Mouse (Mus musculus) adrenal gland, postnatal 14 days (tissue): ENCODE results near the gene Cd200r3. TPM values are rescaled to one million over a fixed set of nuclear protein-coding genes. Genes with fewer than 3 reads are reported as not detected.

Experiments
- DNase-seq: peaks from one replicate; pipeline ENCODE4 v3.0.0; 2021; ENCODE audit warnings: mixed read lengths
- long read RNA-seq, 2 experiments: library from polyadenylated mRNA; stranded (forward); transcript quantifications; one replicate each; pipeline ENCODE4 v2.0.0; 2021
- total RNA-seq: library from RNA; stranded (reverse); gene quantifications from 2 replicates; pipeline ENCODE4 v1.2.3, GENCODE M21; 2021

Gene Cd200r3
- total RNA-seq: 0.19 TPM in 2 replicates
- long read RNA-seq, experiment 1: 0 reads
- long read RNA-seq, experiment 2: 0 reads

DNA sequence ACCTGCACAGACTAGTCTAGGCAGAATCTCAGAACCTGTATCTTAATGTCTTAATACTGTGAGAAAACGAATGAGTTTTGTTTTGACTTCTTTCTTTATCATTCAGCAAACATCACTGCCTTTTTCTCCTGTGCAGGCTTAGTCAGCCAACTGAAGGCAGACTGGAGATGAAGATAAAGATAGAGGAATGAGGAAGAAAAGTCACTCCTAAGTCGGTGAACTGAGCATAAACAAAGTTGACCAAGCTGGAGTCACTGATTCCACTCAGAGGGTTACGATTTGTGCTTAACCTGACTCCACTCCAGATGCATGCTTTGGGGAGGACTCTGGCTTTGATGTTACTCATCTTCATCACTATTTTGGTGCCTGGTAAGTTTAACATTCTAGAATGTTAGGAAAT is at the start of gene Cd200r3:
Gene Cd200r3, plus strand, starts transcription at position 211 of the 400 bp plus-strand sequence.
- no peak for DNase-seq

DNA sequence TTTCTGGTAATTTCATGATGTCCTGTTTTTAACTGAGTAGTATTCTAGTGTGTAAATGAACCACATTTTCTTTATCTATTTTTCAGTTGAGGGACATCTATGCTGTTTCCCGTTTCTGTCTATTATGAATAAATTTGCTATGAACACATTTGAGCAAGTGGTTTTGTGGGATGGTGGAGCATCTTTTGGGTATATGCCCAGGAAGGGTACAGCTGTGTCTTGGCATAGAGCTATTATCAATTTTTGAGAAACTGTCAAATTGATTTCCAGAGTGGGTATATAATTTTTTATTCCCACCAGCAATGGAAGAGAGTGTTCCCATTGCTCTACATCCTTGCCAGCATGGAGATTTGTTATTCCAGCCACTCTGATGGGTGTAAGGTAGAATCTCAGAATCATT is 11.5 kb upstream of the Cd200r3 start:
- no peak for DNase-seq

DNA sequence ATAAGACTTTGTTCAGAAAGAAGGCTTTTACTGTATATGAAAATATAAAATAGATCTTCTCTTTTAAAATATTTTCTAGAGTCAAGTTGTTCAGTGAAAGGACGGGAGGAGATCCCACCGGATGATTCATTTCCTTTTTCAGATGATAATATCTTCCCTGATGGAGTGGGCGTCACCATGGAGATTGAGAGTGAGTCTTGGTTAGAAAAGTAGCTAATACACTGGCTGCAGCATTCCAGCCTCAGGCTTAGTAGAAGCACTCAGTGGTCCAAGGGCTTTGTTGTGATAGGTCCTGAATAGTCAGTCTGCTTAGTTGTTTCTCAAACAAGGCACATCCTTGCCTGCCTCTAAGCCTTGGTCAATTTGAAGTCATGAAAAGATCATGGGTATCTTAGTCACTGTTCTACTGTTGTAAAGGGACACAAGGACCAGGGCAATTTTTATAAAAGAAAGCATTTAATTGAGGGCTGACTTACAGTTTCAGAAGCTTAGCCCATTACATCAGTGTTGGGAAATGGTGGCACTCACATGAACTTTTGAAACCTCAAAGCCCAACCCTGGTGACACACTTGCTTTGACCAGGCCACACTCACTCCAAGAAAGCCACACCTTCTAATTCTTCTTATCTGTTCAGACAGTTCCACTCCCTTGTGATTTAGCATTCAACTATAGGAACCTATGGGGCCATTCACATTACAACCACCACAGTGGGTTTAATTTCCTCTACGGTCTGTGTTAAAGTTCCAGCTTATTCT is 8.1 kb downstream of the Cd200r3 start:
- DNase-seq: no peak

DNA sequence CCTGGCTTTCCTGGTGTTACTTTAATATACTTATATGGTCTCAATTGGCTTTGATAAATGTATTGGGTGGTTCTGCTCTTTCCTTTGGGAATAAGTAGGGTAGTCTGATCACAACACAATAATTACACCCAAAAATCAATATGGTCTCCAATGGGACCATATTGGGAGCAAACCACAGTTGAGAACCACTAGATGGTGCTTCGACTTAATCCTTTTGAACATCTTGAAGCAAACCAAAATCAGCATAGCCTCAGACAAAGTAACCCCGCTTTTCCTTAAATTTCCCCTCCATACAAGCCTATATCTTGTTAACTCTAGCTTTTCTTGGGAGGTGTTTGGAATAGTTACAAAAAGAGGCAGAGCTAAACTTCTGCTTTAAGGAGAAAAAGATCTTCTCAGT is 18.8 kb downstream of the Cd200r3 start:
- no peak for DNase-seq

DNA sequence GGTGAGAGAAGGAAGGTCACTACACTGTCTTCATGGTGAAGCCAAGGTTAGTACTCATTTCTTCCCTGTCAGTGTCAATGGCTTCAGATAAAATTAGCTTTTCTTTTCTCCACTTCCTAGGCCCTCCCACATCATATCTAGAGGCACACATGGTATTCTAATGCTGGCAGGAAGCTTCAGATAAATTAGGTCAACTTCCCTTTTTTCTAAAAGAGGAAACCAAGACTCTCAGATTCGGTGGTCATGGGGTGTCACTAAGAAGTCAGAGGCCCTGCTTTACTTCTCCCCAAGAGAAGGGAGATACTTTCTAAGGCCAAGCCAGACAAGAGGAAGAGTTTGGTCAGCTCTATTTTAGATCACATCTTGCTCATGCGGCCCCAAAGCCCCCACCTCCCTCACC is 19.3 kb downstream of the Cd200r3 start:
- DNase-seq: no peak

DNA sequence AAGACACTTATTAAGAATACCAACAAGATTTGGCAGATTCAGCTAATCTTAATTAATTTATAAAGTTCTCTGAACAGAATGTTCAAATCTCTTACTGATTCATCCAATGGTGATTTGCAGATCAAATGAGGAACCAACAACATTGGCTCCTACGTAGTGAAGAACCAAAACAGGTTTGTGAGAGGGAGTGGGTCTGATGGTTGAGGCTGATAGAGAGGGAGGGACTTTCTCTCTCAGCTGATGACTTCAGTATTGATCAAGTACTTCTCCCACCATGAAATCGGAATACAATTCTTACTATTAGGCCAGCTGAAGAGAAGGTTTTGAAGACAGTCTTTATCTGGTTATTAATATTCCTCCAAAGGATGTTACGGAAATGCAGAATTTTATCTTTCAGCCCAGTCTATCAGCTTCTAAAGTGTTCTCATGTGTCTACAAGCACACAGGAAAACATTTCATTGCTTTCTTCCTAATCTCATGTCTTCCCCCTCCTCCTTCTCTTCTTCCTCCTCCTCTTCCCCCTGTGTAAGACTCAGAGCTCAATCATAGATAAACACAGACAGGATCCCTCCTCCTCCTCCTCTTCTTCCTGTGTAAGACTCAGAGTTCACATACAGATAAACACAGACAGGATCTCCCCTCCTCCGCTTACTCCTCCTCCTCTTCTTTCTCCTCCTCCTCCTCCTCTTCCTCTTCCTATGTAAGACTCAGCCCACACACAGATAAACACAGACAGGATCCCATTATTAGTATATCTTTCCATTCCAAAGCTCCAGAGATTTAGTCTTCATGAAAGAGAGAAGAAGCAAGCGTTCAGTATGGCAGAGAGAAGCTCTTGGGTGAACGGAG is 21.3 kb downstream of the Cd200r3 start:
- DNase-seq: no peak

DNA sequence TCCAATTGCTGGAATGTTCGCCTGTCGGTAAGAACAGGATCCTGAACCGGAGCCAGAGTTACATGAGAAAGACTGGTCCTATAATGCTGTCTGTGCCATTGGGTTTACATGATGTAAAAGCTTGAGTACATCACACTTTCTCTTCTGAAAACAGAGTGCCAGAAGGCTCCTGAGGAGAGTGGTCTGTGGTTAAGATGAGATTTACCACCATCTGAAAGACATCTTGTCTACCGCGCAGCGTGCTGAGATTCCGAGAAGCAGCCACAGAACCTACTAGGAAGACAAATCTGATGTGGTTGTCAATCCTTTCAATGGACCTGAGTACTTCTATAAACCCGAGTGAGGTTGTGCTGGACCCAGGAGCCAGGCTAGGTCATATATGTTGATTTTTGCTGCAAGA is 21.9 kb downstream of the Cd200r3 start:
- DNase-seq: no peak

DNA sequence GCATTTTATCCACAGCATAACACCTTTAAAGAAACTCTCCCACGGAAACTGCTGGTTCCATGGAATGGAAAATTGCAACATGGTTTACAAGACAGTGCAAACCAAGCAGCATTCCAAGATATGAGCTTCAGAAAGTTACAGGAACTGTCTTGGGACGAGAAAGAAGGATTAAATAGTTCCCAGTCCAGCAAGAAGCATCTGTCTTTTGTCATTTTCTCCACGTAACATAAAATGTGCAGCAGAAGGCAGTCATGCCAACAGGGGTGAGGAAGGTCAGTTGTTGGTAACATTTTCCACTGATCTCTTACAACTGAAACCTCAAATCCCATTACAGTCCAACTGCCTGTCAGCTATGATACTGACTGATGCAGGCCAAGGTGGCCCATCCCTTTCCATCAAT is 22.4 kb downstream of the Cd200r3 start:
- DNase-seq: no peak

DNA sequence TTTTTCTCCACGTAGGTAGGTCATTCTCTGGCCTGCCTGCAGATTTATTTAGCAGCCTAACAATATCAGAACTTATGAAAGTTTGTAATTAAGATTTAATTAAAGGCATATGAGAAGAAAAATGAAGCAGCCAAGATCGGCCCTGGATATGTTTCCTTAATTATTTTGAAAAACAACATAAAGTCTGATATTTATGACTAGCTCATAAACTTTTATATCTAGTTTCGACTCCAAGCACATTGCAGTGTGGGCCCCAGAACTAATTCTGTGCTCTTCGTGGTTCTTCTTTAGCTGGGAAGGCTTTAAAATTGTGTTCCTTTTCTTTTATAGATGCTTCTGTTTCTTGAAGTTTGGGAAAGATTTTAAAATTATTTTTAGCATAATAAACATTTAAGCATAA is 23.4 kb downstream of the Cd200r3 start:
- no peak for DNase-seq

DNA sequence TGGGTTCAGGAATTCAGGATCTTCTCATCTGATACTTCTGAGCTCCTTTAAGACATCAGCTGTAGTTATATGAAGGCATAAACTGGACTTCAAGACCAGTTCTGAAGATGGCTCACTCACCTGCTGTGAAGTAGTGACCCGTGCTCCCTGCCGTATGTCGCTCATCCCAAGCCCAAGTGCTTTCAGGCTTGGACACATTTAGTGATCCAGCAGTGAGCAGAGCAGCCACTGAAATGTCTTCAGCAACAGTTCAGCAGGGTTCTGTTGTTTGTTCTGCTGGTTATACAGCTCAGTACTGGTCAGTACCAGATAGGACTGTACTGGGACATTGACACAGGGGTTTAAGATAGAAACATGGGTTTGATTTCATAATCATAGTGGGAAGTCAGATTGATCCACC is 24.6 kb downstream of the Cd200r3 start:
- no peak for DNase-seq

DNA sequence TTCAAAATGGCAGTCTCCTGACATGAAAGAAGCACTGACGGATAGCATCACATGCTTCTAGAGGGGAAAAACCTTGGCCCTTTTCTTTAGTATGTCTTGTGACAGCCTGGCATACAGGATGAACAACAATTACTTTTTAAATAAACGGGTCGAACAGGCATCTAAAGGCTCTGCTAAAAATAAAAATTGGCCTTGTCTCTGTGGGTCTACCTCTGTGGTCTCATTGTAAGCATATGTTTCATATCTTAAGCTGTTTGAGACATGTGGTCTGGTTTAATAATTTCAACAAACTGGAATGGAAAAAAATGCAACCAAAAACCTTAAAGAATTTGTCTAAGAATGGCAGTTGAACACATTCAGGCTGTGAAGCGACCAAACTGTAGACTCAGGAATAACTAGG is 27.4 kb downstream of the Cd200r3 start:
- DNase-seq: no peak

DNA sequence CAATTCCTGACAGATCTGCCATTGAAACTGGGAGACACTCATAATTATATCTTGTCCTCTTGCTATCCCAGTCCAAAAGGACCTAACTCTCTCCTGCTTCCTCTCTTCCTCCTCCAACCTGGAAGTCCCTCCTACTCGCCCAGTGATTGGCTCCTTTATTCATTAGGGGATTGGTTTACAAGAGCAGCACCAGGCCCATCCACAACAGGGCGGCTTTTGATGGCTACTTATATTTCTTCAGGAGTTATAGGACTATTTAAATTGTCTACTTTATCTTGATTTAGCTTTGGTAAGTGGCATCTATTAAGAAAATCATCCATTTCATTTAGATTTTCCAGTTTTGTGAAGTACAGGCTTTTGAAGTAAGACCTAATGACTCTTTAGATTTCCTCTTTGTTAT is 30.6 kb downstream of the Cd200r3 start:
- no peak for DNase-seq

DNA sequence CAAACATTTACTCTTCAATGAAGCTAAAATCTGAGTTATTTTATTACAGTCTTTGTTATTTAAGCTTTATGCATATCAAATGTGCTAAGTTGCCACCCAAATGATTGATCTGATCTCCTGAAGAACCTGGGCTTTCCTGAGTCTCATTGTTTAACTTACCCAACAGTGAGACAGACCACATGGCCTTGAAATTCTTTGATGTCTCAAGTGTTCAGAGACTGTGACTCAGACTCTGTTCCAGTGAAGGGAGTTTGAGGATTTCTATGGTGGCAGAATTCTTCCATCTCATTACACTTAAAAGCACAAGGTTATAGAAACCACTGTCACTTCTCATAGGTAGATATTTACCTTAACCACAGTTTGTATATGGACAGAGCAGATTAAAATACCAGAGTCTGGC is 32.6 kb downstream of the Cd200r3 start:
- DNase-seq: no peak

DNA sequence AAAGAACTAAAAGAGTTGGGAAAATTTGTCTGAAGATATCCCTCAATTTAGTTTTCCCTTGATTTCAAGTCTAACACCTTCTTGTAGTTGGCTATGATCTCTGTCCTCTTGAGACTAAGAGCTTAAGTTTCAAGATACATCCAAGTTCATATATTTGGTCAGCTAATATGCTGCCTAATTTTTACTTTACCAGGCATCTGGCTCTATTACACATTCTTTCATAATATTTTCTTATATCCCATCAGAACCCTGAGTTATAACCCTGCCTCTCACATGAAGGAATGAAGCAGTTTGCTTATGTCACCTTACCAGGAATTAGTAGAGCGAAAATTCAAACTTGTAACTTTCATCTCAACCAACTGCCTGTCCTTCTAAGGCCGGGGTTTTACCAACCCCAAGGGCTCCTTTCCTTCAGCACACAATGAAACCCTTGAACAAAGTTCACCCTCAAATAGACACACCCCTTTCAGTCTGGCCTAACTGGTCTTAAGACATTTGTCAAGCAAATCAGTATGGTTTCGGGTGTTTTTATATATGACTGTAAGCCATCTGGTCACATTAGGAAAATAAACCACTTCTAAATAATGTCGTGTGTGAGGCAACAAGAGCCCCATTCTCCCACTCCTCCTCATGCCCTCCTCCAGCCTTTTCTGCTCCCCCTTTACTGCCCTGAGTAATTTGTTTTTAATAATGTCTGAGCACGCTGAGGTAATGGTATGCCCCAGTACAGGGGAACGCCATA is 33.6 kb downstream of the Cd200r3 start:
- DNase-seq: no peak

DNA sequence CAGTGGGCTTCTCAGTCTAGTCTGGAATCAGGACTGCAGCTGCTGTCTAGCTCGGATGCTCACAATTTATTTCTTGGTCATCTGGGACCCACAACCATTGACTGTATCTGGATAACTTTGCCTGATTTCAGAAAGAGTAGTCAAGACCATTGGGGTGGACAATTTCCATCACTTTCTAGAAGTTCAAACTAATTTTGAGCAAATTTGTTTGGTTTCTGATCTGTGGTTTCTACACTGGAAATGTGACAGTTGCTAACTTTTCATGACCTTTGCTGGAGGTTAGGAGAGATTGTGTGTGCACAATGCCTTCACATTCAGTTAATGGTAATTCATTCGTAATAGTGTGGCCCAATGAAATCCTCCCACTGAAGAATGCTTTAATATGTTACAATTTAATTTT is 34.7 kb downstream of the Cd200r3 start:
- no peak for DNase-seq

DNA sequence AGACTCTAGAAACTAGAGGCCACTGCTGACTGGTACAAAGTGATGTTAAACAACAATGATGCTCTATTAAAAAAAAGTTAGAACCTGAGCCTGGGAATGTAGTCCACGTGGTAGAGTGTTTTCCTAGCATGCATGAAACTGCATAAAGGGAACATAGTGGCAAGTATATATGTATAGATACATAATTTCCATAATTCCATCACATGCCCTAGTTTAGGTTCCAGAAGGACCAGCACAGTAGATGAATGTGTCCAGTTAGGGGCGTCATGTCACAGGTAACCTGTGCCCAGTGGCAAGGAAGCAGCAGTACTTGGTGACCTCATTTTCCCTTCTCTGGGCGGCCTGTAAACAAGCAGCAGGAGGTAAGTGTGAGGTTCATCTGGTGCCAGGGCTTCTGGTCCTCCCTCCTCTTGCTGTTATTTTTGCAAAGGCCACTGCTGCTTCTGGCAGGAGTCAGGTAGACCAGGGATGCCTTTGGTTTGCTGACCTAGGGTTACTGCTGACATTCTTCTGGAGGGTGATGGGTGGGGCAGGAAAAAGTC is 35.9 kb downstream of the Cd200r3 start:
- no peak for DNase-seq

DNA sequence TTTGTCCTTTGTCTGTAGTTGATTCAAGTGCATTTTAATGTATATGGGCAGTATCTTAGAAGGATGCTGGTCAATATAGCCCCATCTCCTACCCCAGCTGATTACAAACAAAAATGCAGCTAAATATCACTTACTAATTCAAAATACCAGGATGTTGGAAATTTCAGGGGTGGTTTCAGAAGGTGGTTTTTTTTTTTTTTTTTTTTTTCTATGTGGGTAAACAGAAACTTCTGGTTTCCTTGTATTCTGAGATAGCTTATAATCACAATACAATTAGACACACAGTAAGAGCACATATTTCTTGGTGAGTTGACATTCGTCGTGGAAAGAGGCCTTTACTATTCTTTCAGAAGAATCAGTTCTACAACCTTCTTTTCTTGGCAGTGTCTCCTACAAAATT is 39.5 kb downstream of the Cd200r3 start:
- no peak for DNase-seq

DNA sequence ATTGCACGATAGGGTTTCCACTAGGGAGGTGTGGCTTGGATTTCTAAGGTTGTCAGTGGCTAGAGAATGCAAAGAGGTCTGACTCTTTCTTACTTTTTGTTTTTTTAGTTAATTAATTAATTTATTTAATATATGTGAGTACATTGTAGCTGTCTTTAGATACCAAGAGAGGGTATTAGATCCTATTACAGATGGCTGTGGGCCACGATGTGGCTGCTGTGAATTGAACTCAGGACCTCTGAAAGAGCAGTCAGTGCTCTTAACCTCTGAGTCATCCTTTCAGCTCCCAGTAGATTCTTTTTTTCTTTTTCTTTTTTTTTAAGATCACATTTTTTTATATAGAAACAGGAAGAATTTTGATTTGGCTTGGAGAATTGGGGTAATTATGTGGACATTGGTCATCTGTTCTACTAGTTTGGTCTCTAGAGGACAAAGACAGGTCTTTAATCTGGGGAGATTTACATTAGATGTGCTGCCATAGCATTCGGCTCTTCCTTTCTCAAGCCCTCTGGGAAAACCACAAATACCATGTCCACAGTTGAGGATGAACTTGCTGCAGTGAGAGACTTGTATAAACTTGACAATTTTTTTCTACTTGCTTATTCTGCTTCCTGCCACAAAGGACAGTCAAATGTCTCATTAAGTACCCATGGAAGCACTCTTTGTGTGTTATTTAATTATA is 40.0 kb downstream of the Cd200r3 start:
- no peak for DNase-seq

DNA sequence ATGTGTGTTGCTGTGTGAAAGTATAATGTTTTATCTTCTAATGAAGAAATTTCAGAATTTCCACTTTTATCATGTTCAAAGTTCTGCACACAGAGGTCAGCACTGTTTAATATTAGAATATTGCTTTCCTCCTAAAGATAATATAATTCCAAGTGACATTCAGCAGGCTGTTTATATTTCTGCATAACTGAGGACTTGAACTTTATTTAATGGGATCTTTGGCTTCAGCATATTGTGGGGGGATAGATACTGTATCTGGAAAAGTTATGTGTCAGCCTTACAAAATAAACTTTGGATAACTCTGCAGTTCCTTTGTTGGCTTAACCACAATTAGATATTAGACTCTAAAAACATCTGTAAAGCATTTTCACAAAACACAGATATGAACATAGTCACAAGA is 40.6 kb downstream of the Cd200r3 start:
- DNase-seq: no peak

DNA sequence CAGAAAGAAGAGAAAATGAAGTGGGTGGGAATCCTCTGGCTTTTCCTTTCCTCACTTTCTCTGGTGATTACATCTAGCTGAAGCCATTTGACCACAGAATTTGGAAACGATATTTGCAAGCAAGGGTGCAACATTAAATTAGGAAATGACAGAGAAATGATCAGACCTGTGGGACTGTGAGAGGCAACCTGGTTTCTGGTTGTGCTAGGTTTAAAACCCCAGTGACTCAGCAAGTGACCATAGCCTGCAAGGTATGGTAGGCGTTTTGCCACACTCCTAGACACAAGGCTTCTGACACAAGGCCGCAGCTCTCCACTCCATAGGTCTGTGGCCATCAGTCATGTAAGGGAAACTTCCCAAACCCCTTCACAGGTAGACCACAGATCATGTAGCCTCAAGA is 41.4 kb downstream of the Cd200r3 start:
- DNase-seq: no peak

DNA sequence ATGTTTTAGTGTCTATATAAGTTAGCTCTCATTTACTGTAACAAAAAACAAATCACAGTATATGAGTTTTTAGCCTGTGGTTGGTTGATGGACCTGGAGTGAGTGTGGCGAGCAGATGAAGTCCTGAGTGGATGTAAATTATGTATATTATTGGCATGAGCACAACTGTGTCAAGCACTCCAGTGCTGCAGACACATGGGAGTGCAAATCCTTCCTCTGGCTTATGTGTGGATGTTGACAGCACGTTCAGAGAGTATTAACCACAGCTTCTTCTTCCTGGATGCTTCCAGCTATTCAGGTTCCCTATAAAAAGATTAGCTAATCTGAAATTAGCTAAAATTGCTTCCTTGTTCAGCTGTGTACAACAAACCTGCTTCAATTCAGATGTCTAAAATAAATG is 42.6 kb downstream of the Cd200r3 start:
- DNase-seq: no peak
